Mouse (Mus musculus) ovary, postnatal 36 days (tissue): ENCODE results near the gene Ms4a3.

Experiments used
- DNase-seq: peaks from one replicate; pipeline ENCODE4 v3.0.0; 2022; ENCODE audit warnings: low spot score, mixed read lengths

Gene Ms4a3

DNA sequence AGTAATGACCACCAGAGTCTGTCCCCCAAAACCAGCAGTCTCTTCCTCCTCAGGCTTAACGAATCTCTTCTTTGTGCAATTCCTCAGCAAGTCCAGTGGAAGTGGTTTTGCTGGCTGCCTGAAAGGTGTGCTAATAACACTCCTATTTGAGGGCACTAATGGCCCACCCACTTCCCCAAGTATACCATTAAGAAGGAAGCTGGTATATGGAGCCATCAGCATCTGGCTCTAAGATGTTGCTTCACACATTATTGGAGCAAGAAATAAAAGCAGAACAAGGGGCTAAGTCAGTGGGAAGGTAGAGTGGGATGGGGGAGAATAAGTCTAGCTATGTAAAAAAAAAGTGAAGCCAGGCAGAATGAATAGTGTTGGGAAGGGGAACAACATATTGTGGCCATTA, at the start of gene Ms4a3:
Gene Ms4a3 (minus strand): TSS at position 120 of the 400 bp plus-strand sequence.
- no peak for DNase-seq

DNA sequence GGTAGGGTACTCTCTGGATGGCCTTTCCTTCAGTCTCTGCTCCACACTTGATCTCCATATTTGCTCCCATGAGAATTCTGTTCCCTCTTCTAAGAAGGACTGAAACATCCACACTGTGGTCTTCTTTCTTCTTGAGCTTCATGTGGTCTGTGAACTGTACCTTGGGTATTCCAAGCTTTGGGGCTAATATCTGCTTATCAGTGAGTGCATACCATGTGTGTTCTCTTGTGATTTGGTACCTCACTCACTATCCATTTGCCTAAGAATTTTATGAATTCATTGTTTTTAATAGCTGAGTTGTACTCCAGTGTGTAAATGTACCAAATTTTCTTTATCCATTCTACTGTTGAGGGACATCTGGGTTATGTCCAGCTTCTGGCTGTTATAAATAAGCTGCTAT, 20.9 kb upstream of the Ms4a3 start:
- DNase-seq: no peak

DNA sequence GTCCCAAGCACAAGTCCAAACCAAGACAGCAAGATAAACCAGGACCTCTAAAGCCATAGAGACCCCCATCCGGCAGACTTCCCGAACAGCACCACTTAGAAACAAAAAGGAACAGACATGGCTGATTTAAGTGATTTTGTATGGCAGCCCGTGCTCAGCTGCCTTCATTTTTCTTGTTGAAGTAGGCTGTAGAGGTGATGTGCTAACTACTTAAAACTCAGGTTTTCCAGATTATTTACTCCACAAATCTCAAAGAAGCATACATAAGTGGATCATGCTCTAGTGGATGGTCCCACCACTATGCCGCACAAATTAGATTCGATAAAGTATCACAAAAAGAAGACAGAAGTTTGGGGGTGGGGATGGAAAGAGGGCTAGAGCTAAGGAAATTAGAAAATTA, 19.8 kb upstream of the Ms4a3 start, which contains the start of gene Oosp2:
Gene Oosp2 (minus strand): TSS at position 101 of the 400 bp plus-strand sequence.
- DNase-seq: no peak

DNA sequence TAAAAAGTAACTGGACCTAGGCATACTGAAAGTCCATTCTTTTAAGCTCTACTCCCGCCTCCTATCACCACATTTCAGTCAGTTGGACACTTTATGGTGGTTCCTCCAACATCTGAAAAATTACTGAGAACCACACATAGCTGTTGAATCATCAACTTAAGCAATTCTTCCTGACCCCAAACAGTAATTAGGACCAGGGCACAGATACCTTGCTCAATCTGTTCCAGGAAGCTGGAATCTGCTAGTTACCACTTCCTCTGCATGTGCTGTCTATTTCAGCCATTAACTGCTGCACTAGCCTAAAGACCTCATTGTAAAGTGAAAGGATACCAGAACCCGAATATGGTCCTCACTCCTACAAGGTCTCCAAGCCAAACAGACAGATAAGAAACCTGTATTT, 18.5 kb upstream of the Ms4a3 start:
- no peak for DNase-seq

DNA sequence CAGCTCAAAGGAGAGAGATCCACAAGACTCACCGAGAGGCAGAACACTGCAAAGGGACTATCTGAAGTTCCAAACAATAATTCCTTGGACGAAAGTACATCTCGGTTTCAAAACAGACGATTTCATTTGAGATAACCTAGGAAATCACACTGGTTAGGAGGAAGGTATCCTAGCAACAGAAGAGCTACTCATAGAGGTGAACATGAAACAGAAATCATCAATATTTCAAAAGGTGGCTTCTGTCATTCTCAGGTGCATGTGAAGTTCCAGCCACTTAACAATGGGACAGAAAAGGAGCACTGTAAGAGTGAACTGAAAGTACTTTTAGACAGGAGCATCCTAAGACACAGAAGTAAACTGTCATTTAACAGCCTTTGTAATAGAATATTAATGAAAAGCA, 8.9 kb upstream of the Ms4a3 start:
- no peak for DNase-seq

DNA sequence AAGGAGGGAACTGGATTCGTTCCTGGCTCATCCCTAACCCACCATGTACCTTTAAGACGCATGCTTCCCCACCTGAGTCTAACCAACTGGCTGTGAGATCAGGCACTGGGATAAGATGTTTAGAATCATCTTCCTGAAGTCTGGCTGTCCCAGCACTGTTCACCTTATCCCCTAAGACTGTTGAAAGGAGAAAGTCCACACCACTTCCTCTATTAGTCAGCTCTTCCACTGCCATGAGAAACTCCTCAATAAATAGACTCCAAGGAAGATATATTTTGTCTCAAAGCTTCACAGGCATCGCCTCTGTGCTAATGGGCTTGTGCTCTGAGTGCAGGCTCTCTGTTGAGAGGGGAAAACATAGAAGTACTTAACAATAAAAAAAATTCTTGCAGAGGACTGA, 5.5 kb upstream of the Ms4a3 start:
- no peak for DNase-seq

DNA sequence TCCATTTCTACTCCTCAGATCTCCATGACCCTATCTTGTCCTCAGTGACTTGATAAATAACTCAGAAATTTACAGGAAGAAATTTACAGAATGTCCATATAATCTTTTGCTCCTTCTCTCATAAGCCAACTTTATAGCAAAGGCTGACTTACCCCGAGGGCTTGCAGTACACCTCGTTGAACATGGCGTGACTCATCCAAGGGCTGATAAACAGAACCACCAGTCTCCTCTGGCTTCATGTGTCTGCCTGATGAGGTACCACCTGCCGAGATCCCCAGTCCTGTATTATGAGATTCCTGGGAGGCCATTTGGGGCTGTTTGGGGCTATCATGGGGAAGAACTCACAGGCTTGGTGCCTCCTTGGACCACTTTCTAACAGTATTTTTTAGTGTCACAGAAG, 1.6 kb downstream of the Ms4a3 start:
- DNase-seq: no peak

DNA sequence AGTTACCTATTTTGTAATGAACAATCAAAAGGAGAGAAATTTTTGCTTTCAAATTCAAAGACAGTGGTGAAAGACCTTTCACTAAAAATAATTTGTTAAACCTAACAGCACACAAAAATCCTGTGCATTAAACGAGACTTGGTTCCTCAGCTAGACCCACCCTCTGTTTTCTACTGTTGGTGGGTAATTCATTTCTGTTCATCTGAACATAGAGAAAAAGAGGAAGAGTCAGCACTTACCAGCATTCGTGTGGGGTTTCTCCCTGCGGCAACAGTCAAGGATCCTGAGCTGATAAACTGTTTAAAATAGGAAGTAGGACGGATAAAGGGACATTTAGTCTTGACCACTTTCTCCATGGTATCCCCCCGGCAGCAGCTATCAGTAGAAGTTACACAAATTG, 5.1 kb downstream of the Ms4a3 start:
- no peak for DNase-seq

DNA sequence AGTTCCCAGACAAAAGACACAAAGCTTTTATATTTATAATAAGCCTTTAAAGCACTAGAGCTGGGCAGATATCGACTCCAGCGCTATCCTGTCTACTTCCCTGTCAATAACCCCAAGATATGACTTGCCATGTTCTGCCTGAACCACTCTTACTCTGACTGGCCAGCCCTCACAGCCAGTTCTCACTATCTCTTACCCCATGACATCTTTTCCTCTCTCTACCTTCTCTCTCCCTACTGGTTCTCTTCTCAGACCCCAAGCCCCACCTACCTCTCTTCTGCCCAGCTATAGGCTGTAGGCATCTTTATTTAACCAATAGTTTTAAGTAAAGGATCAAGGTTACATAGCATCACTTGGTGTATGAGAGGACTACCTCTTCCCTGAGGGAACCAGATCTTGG, 6.3 kb downstream of the Ms4a3 start:
- DNase-seq: no peak

DNA sequence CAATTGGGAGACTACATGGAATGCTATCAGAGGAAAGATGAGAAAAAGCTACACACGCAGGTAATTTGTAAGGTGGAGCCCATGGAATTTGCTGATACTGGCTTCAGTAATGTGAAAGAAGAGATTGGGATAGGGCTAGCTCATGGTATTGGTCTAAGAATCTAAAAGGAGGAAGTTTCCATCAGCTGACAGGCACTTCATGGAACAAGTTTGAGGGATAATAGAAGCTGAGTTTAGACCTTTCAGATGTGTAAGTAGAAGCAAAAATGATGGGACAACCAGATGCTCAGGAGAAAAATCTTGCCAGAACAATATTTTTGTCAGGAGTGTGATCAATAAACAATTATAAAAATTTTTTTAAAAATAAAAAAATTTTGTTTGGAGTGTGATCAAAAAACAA, 6.9 kb downstream of the Ms4a3 start:
- no peak for DNase-seq

DNA sequence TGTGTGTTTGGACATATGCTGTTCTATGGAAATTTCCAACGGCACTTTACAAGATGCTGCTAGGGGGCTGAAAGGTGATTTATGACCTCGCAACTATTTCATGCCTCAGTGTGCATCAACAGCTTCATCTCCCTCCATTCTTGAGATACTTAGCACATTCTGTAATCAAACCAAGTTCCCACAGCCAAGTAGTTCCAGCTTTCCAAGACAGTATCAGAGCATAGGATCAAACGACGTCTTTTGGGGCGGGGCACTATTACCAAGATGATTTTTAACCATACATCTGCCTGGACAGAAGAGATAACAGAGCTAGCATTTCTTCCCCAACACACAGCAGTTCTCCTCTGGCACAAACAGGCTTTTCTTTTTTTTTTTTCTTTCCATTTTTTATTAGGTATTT, 15.4 kb downstream of the Ms4a3 start:
- no peak for DNase-seq

DNA sequence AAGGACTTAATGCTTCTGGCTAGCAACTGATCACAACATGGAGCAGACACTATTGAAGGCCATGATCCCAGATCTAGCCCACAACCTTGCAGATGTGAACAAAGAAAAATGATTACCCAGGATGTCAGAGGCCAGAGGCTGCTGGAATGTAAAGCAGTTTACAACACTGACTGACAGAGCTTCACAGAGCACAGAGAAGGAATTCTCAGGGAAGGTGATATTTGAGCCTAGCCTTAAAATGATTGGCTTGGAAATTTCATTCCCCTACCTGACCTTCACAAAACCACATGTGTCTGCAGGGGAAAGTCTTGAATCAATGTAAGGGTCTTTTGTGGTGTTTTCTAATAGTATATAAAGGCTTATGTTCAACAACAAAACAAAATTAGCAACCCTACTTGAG, 15.9 kb downstream of the Ms4a3 start:
- no peak for DNase-seq

DNA sequence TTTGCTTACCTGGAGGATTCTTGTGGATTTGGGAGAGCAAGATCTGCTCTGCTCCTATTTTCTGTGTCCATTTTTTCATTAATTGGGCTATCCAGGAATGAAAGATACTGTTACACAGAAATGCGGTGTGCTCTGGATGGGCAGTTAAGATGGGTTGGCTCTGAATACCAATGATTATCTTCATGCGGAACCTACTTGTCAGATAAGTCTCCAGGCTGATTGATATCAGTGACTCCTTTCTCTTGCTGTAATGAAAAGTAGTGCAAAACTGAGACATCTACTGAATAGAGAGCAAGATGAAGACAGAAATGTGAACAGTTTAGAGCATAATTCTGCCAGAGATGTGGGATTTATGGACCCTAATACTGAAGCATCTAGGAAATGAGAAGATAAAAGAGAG, 17.1 kb downstream of the Ms4a3 start, which contains the start of gene Ms4a2:
Gene Ms4a2 (minus strand): TSS at position 169 of the 400 bp plus-strand sequence.
- no peak for DNase-seq

DNA sequence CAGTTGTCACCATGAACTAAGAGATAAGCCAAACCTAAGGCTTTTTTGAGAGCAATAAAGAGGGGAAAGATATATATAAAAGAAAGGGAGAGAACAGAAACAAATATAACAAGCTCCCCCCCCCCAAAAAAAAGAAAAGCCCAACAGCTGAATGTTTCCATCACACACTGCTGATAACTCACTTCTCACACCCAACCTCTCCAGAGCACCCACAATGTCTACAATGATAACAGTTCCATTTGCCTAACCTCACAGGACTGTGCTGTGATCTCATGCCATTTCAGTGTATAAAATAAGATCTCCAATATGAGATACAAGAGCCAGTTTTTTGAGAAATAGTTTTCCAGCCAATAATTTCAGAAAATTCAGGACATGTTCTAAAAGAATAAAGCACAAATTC, 22.7 kb downstream of the Ms4a3 start:
- no peak for DNase-seq

DNA sequence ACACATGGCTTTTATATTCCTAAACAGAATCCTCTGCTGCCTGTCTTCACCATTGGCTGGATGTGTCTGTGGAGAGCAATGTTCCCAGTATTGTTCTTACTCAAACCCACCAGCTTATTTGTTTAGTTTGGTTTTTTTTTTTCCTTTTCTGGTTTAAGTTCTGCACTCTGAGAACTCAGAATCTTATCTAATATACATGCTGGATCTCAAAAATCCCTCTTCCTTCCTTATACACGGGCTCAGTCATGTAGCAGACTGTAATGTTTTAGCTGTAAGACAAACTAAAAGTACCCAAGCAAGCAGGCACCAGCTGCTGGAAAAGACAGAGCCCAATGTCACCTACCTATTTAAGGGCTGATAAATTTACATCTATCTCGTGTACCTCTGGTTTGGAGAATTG, 25.8 kb downstream of the Ms4a3 start:
- DNase-seq: no peak

DNA sequence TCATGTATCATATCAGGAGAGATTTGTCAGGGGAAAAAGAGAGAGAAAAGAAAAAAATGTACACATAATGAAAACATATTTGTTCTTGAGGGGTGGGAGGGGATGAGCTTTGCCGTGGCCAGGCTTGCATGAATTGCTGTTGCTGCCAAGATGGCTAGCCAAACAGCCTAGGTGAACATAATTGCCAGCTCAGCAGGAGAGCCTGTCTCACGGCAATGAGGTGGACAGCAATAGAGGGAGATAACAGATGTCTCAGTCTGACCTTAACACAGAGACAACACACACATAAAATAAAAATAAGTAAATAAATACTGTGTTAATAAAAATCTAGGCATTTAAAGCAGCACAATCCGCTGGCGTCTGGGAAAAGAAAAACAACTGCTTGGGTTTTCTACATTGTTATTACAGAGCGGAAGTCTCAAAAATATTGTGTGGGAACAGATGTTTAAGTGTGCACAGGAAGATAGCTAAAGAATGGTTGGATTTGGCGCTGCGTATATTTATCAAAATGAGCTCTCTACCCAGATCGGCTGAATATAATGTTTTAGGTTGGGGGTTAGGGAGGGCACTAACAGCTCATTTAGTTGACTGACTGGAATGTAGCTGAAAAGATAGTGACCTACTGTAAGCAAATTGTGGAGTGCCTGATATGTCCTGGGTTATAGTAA, 26.7 kb downstream of the Ms4a3 start:
- no peak for DNase-seq

DNA sequence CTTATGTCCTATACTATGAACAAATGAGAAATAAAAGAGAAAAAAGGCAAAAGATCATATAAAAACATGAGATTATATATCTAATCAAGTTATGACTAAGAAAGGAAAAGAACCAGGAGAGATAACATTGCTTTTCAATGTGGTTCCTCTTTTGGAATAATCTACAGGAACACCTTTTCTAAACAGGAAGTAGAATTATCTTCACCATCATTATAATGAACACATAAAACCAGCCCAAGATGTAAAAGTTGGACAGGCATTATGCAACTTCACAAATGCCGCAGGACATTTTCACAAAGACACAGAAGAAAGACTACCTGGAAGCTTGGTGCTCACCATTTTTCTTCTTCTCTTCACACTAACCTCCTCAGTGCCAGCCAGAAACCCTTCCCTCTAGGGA, 27.6 kb downstream of the Ms4a3 start:
- no peak for DNase-seq

DNA sequence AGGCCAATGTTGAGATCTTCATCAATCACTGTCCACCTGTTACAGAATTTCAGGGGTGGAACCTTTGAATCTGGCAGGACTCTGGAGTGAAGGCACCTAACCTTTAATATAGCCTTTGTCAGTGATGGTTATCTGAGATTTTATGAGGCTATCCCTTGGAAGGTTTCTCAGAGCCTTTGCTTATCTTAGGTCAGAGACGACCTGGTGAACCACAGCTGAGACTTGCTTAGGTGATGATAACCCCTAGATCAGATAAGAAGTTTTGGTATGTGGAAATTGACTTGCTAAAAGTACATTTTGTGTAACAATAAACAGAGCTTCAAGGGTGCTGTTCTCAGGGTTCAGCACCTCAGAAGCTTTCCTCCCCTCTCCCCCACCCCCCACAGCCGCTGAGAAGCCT, 28.4 kb downstream of the Ms4a3 start:
- no peak for DNase-seq

DNA sequence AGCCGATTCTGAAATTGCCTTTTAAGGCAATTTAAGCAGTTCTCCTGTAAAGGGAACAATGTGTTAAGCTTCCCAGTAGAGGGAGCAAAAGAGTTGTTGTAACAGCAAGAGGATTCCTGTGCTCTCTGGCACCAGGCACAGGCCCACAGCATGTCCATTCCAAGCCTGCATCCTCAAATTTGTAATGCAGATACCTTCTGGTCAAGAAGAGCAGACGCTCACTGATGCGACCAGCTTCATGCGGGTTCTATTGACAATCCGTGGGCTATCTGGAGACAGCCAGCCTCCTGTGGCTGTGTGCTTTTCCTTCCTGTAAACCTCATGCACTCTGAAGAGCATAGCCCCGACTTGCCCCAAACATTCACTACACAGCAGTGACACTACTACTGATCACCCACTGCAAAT, 29.1 kb downstream of the Ms4a3 start:
- no peak for DNase-seq

DNA sequence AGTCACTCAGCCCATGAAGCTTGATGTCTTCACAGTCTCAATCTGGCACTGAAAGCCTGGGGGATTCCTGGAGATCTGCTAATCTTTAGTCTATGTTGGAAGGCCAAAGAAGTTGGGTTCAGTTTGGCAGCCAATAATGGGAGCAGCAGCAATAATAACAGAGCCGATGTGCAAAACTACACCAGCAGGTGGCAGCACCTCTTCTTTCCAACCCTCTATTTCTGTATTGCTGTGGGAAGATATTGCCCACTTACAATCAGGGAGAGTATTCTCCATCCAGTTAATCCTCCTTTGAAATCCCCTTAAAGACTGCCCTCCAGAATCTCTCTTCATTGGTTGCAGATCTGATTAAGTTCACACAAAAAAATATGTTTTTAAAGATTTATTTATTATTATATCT, 32.5 kb downstream of the Ms4a3 start:
- DNase-seq: peak; percentile 24

DNA sequence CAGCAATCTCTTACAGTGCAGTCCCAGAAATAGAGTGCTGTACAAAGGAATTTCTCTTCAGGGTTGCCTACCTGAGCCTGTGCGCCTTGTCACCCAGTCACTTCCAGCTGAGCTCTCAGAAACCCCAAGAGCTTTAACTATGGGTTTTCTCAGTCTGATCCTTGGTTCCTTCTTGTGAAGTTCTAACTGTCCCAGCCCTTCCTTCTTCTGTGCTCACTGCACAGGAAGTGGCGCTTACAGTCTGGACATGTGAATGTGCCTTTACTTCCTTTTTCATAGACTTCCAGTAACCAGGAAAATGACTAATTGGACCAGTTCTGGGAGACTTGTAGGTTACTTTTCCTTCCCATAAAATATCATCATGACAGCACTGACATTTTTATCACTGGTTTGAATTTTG, 36.0 kb downstream of the Ms4a3 start, which contains the start of gene Ms4a6d:
Gene Ms4a6d (minus strand): TSS at position 247 of the 400 bp plus-strand sequence.
- no peak for DNase-seq

DNA sequence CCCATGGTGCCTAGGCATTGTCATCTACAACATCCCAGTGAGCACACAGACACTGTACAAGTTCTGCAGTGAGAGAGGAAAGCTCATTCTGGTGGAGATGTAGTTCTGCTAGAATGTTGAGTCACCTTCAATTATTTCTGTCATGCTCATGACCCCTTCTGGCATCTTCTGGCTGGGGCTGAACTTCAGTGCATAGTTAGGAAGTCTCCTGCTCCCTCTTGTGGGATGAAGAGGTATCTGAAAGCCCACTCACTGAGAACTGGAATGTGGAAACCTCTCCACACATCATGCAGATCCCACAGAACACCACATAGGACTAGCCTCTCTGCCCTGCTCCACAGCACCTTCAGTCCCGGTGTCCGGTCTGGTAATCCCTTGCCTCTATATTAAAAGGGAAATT, 38.6 kb downstream of the Ms4a3 start:
- DNase-seq: no peak

DNA sequence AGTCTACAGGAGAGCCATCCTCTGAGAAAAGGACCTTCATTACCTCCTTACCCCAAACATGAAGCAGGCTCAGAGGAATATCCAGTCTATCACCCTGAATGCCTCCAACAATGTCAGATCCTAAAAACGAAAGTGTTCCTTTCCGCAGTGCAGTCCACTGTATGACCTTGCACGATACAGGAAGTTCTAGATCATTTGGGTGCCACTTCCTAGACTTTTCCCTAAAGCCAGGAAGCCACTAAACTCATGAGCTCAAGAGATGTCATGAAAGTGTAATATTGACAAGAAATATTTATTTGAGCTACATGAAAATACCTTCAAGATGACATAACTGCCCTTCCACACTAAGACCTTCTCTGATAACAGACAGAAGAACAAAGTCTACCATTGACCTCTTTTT, 39.3 kb downstream of the Ms4a3 start:
- no peak for DNase-seq

DNA sequence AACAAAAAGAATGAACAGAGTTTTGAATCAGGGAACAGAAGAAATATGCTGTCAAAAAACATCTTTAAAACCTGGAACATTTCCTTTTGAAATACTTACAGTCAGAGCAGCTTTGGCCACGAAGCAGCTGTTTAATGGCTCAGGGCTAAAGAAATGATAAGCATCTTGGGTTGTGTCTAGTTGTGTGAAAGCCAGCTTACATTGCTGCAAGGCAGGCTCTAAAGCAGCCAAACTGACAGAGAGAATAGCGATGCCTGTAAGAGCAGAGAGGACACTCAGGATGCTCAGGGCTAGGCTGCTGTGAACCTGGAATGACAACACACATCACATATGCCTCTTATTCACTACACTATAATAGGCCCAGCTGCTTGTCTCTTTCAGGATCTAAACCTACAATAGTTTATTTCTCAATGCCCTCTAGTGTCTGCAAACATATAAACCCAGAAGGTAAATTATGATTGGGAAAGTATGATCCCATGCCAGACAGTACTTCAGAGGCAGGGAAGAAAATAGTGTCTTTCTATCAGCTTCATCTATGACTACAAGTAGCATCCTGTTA, 50.7 kb downstream of the Ms4a3 start:
- no peak for DNase-seq
